ENCODE assay signal across 8 mouse cellular contexts in the genomic region with DNA sequence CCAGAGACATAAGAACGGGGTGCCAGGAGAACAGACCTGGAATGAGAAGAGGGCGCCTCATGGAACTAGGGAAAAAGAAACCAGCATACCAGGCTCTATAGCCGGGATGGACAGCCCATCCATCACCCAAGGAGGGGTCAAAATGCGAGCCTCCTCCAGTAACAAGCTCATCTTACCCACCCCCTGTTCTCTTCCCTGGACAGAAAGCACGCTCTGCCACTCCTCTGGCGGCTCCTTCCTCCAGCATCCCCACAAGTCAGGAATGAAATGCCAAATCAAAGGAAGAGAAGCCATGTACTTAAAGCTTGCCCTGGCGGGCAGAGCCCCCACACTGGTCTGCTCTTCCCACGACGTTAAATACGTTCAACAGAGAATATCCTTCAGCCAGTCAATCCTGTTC. TPM values are rescaled to one million over a fixed set of nuclear protein-coding genes. Genes with fewer than 3 reads are reported as not detected.
DNase-seq lines count a peak whose midpoint lies in the region; ATAC-seq and TF ChIP-seq lines count a peak whose summit lies in the region.

No protein-coding gene starts in this region.

- peaks cover 56% of the 10 kb centered on the region for H3K36me3 ChIP-seq in embryonic facial prominence, embryonic 15.5 days
- H3K36me3 ChIP-seq in intestine, embryonic 16.5 days (ENCODE audit: control insufficient read depth, insufficient read depth, low read length), result peaks cover 21% of the 10 kb centered on the region
- peaks cover 50% of the 10 kb centered on the region for H3K36me3 ChIP-seq in neural tube, embryonic 12.5 days

- 31% methylated on average over 10 of the region's 10 CpGs for WGBS in embryonic facial prominence, embryonic 15.5 days
- WGBS in intestine, embryonic 16.5 days, result 26% methylated on average over 10 of the region's 10 CpGs
- 30% methylated on average over 10 of the region's 10 CpGs for WGBS in neural tube, embryonic 12.5 days

- no peaks in the 10 kb centered on the region for H3K9me3 ChIP-seq in embryonic facial prominence, embryonic 15.5 days (replicated peaks)
- H3K9me3 ChIP-seq in intestine, embryonic 16.5 days (ENCODE audit: control insufficient read depth, low read length), result no peaks in the 10 kb centered on the region
- H3K9me3 ChIP-seq in neural tube, embryonic 12.5 days, result no peaks in the 10 kb centered on the region

- peak overlapping the region; percentile 88; the same call in 1 of the 2 replicates for H3K27ac ChIP-seq in layer of hippocampus, adult 2 months
- no peak overlapping the region for H3K27ac ChIP-seq in embryonic facial prominence, embryonic 15.5 days (replicated peaks)
- no peak overlapping the region; the same call in 1 of the 2 replicates for H3K27ac ChIP-seq in intestine, embryonic 16.5 days (ENCODE audit: low read length)
- H3K27ac ChIP-seq in neural tube, embryonic 12.5 days, result no peak overlapping the region

- ATAC-seq in embryonic facial prominence, embryonic 15.5 days (ENCODE audit: insufficient number of reproducible peaks, low FRiP score, low TSS enrichment, low read depth), result no peak
- no peak for ATAC-seq in intestine, embryonic 16.5 days
- ATAC-seq in neural tube, embryonic 12.5 days (ENCODE audit: low FRiP score, low read depth), result no peak

- TF ChIP-seq CTCF in layer of hippocampus, adult 2 months (conservative IDR thresholded peaks at IDR 0.05), result no peak

- H3K9ac ChIP-seq in embryonic facial prominence, embryonic 15.5 days, result no peak overlapping the region
- H3K9ac ChIP-seq in intestine, embryonic 16.5 days (ENCODE audit: low read depth, low read length), result peak overlapping the region; percentile 60
- H3K9ac ChIP-seq in neural tube, embryonic 12.5 days, result peak overlapping the region; percentile 69; the same call in 1 of the 2 replicates

- DNase-seq in layer of hippocampus, adult 2 months (ENCODE audit: low spot score in 2 of 2), result no peak
- DNase-seq in layer of hippocampus, postnatal 36 days, result no peak
- DNase-seq in ovary, postnatal 36 days (ENCODE audit: low spot score), result no peak
- DNase-seq in MN1 (ENCODE audit: low spot score), result no peak
- no peak for DNase-seq in T-cell, adult 2 months (ENCODE audit: low spot score)

- no peaks in the 10 kb centered on the region for H3K27me3 ChIP-seq in embryonic facial prominence, embryonic 15.5 days
- H3K27me3 ChIP-seq in intestine, embryonic 16.5 days (replicated peaks; ENCODE audit: control insufficient read depth, insufficient read depth, low read length), result no peaks in the 10 kb centered on the region
- no peaks in the 10 kb centered on the region for H3K27me3 ChIP-seq in neural tube, embryonic 12.5 days (replicated peaks)

- peak overlapping the region; percentile 70 for H3K4me3 ChIP-seq in layer of hippocampus, adult 2 months
- H3K4me3 ChIP-seq in embryonic facial prominence, embryonic 15.5 days (replicated peaks), result peak overlapping the region; percentile 81
- H3K4me3 ChIP-seq in intestine, embryonic 16.5 days (ENCODE audit: low read length), result peak overlapping the region; percentile 70
- peak overlapping the region; percentile 65 for H3K4me3 ChIP-seq in neural tube, embryonic 12.5 days

- peak overlapping the region; percentile 91 for H3K4me2 ChIP-seq in embryonic facial prominence, embryonic 15.5 days (replicated peaks)
- H3K4me2 ChIP-seq in intestine, embryonic 16.5 days (ENCODE audit: low read depth, low read length), result peak overlapping the region; percentile 70
- peak overlapping the region; percentile 90 for H3K4me2 ChIP-seq in neural tube, embryonic 12.5 days (replicated peaks)

- peaks cover 37% of the 10 kb centered on the region for H3K4me1 ChIP-seq in embryonic facial prominence, embryonic 15.5 days
- H3K4me1 ChIP-seq in intestine, embryonic 16.5 days (ENCODE audit: control insufficient read depth, insufficient read depth, low read length), result peaks cover 30% of the 10 kb centered on the region
- H3K4me1 ChIP-seq in neural tube, embryonic 12.5 days, result peaks cover 37% of the 10 kb centered on the region

RNA-seq across cellular contexts. Expression of a gene that starts 1.0 kb away (rescaled TPM):
- total RNA-seq in layer of hippocampus, adult 2 months (2021), result 10 to 100 TPM; 13.8 to 15.3 TPM
- total RNA-seq in layer of hippocampus, postnatal 36 days (2021), result 10 to 100 TPM; 15.1 to 18.2 TPM
- 26.4 and 26.8 TPM in 2 replicates for polyA plus RNA-seq in embryonic facial prominence, embryonic 15.5 days (2015; fragmentation: Nextera tagmentation; extraction: Ambion mirVana)
- polyA plus RNA-seq in intestine, embryonic 16.5 days (2015; fragmentation: Nextera tagmentation; extraction: Ambion mirVana), result 39.2 and 39.9 TPM in 2 replicates
- polyA plus RNA-seq in neural tube, embryonic 12.5 days (2016; fragmentation: Nextera tagmentation; extraction: Ambion mirVana), result 24.2 and 25.4 TPM in 2 replicates

RNA-seq across cellular contexts. Expression of a gene that starts 1.0 kb away (rescaled TPM):
- total RNA-seq in layer of hippocampus, adult 2 months (2021), result 10 to 100 TPM; 44.2 to 45.2 TPM
- 10 to 100 TPM; 39.7 to 47.9 TPM for total RNA-seq in layer of hippocampus, postnatal 36 days (2021)
- 41.9 and 48.0 TPM in 2 replicates for polyA plus RNA-seq in embryonic facial prominence, embryonic 15.5 days (2015; fragmentation: Nextera tagmentation; extraction: Ambion mirVana)
- polyA plus RNA-seq in intestine, embryonic 16.5 days (2015; fragmentation: Nextera tagmentation; extraction: Ambion mirVana), result 39.1 and 39.8 TPM in 2 replicates
- polyA plus RNA-seq in neural tube, embryonic 12.5 days (2016; fragmentation: Nextera tagmentation; extraction: Ambion mirVana), result 52.6 and 55.2 TPM in 2 replicates

RNA-seq across cellular contexts. Expression of a gene that starts 6.1 kb away (rescaled TPM):
- total RNA-seq in layer of hippocampus, adult 2 months (2021), result 1 to 10 TPM; 4.7 to 5.7 TPM
- total RNA-seq in layer of hippocampus, postnatal 36 days (2021), result 1 to 10 TPM; 3.4 to 4.3 TPM
- 10.7 and 25.9 TPM in 2 replicates for polyA plus RNA-seq in embryonic facial prominence, embryonic 15.5 days (2015; fragmentation: Nextera tagmentation; extraction: Ambion mirVana)
- 2.3 and 2.5 TPM in 2 replicates for polyA plus RNA-seq in intestine, embryonic 16.5 days (2015; fragmentation: Nextera tagmentation; extraction: Ambion mirVana)
- 0.51 and 0.82 TPM in 2 replicates for polyA plus RNA-seq in neural tube, embryonic 12.5 days (2016; fragmentation: Nextera tagmentation; extraction: Ambion mirVana)

RNA-seq across cellular contexts. Expression of a gene that starts 7.3 kb away (rescaled TPM):
- 10 to 100 TPM; 35.8 to 41.0 TPM for total RNA-seq in layer of hippocampus, adult 2 months (2021)
- 10 to 100 TPM; 34.6 to 35.0 TPM for total RNA-seq in layer of hippocampus, postnatal 36 days (2021)
- 51.6 and 53.3 TPM in 2 replicates for polyA plus RNA-seq in embryonic facial prominence, embryonic 15.5 days (2015; fragmentation: Nextera tagmentation; extraction: Ambion mirVana)
- 39.4 and 40.6 TPM in 2 replicates for polyA plus RNA-seq in intestine, embryonic 16.5 days (2015; fragmentation: Nextera tagmentation; extraction: Ambion mirVana)
- polyA plus RNA-seq in neural tube, embryonic 12.5 days (2016; fragmentation: Nextera tagmentation; extraction: Ambion mirVana), result 46.7 and 48.4 TPM in 2 replicates

RNA-seq across cellular contexts. Expression of a gene that starts 10.3 kb away (rescaled TPM):
- 10 to 100 TPM; 16.2 to 17.6 TPM for total RNA-seq in layer of hippocampus, adult 2 months (2021)
- total RNA-seq in layer of hippocampus, postnatal 36 days (2021), result 10 to 100 TPM; 15.8 TPM
- 82.0 and 87.7 TPM in 2 replicates for polyA plus RNA-seq in embryonic facial prominence, embryonic 15.5 days (2015; fragmentation: Nextera tagmentation; extraction: Ambion mirVana)
- polyA plus RNA-seq in intestine, embryonic 16.5 days (2015; fragmentation: Nextera tagmentation; extraction: Ambion mirVana), result 52.5 and 53.7 TPM in 2 replicates
- polyA plus RNA-seq in neural tube, embryonic 12.5 days (2016; fragmentation: Nextera tagmentation; extraction: Ambion mirVana), result 37.6 and 37.7 TPM in 2 replicates
